Mouse (Mus musculus): ENCODE measurements around the gene Vash1.

Vash1 gene

DNA sequence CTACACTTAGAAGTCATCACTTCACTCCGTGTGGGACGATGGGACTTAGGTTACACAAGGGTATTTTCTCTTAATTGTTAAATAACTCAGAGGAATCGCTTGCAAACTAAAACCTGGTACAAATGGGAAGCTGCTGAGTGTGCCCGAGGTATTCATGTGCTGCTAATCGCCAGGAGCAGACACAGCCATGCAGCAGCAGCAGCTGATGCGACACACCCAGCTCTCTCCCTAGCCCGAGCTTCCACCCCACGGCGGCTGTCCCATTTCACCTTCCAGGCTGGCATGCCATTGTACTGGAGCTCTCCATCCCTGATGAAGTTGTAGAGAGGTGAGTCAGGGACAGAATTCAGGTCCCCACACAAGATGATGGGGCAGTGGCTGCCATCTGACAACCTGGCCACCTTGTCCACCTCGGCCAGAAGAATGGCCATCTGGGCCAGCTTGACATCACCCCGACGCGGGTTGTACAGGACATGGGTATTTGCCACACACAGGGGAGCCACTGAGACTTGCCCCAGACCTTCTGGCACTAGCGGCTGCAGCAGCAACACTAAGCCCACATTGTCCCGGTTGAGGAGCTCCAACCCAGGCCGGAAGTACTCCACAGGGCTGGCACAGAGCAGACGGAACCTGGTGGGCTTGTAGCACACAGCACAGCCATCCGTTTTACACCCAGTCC lies 41.6 kb downstream of the Vash1 start:
- no peak for DNase-seq (ENCODE audit: low spot score in 2 of 2)

GRCm38 (mm10) chr12:86721453-86721852 lies 43.0 kb downstream of the Vash1 start:
- DNase-seq (ENCODE audit: low spot score in 2 of 2) = no peak

GRCm38 (mm10) chr12:86724300-86724699 lies 45.8 kb downstream of the Vash1 start:
- DNase-seq (ENCODE audit: low spot score in 2 of 2) = no peak

DNA sequence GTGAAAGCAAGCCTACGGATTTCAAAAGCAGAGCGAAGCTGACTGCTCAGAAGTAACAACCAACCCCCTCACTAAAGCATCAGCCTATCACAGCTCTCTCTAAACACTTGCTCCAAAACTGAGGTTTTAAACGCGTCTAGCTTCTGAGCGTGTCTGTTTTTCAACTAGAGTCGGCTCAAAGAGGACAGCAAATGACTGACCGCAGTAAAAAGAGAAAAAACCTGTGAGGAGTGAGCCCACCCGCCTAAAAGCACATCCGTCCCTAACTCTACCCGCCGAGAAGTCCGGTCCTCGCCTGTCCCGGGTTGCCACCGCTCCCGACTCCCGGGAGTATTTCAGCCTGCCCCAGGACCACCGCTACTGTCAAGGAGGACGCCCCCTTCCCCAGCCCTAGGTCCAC lies 47.2 kb downstream of the Vash1 start:
- peak in 1 of 2 experiments; percentile 3 for DNase-seq (ENCODE audit: low spot score in 2 of 2)

DNA sequence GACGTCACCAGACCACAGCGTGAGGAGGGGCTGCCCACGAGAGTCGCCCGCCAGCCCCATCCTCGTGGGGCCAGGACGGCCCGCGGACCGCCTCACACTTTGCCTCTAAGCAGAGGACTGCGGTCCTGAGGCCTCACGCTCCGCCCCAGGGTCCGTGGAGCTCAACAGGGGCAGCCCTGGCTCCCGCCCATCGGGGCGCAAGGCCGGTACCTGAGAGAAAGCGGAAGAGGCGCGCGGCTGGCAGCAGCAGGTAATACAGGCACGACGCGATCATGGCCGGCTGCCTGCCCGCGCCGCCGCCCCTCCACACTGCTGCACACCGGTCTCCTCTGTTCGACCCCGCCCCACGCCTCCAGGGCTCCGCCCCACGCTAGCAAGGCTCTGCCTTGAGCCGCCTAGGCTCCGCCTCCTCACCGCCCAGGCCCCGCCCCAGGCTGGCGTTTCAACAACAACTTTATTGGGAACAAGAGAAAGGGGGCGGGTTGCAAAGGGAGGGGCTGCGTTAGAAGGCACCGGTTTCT lies 47.7 kb downstream of the Vash1 start, which contains the start of gene Angel1:
Angel1 (minus strand) TSS at position 341 of the 521 bp plus-strand sequence.
- DNase-seq (ENCODE audit: low spot score in 2 of 2) = peak; percentile 97 to 98

- DNase-seq (ENCODE audit: low spot score in 2 of 2) = no peak
These were observed 55.9 kb downstream of the Vash1 start, which contains the start of gene Lrrc74a for GRCm38 (mm10) chr12:86734319-86734810. Lrrc74a (plus strand) TSS chr12:86734369.

Measured in spleen, postnatal 36 days (tissue).